Mouse (Mus musculus) forebrain, embryonic 13.5 days (tissue): ENCODE measurements around the gene Gm10118. TPM values are rescaled to one million over a fixed set of nuclear protein-coding genes. Genes with fewer than 3 reads are reported as not detected.

Experiments used
- ATAC-seq: fragments of 200-750 bp; cut with Nextera tagmentation; 2 replicates; pipeline ENCODE4 v1.8.0; 2017
- H3K27ac ChIP-seq: fragments of 300-500 bp; sonication (generic); 2 replicates; pipeline ENCODE4 v1.5.1; 2015; ENCODE audit warnings: inconsistent platforms, mild to moderate bottlenecking, moderate library complexity
- H3K27me3 ChIP-seq: fragments of 300-500 bp; sonication (generic); 2 replicates; pipeline ENCODE4 v1.6.1; 2015; ENCODE audit warnings: mild to moderate bottlenecking, inconsistent platforms
- H3K36me3 ChIP-seq: fragments of 300-500 bp; sonication (generic); 2 replicates; pipeline ENCODE4 v1.6.1; 2015; ENCODE audit warnings: mild to moderate bottlenecking, inconsistent platforms; ENCODE audit not compliant: poor library complexity, severe bottlenecking
- H3K4me1 ChIP-seq: fragments of 300-500 bp; sonication (generic); 2 replicates; pipeline ENCODE4 v1.6.1; 2015; ENCODE audit warnings: inconsistent platforms
- H3K4me2 ChIP-seq: fragments of 300-500 bp; sonication (generic); 2 replicates; pipeline ENCODE4 v1.6.1; 2015; ENCODE audit warnings: inconsistent platforms, mild to moderate bottlenecking, moderate library complexity
- H3K4me3 ChIP-seq: fragments of 300-500 bp; sonication (generic); 2 replicates; pipeline ENCODE4 v1.5.1; 2015; ENCODE audit warnings: mild to moderate bottlenecking, inconsistent platforms
- H3K9ac ChIP-seq: fragments of 300-500 bp; sonication (generic); 2 replicates; pipeline ENCODE4 v1.6.1; 2015; ENCODE audit warnings: mild to moderate bottlenecking, inconsistent platforms
- H3K9me3 ChIP-seq: fragments of 300-500 bp; sonication (generic); replicated peaks from 2 replicates; pipeline ENCODE4 v1.6.1; 2016; ENCODE audit warnings: inconsistent platforms
- WGBS: fragments of 180-500 bp; shearing (Covaris S2); methylation state at CpG from one replicate; pipeline ENCODE4 v1.1.7; 2015; 5-methylcytosine and 5-hydroxymethylcytosine counted together
- polyA plus RNA-seq: library from polyadenylated mRNA; unstranded; fragments of >200 nt; fragmentation: Nextera tagmentation; extraction: Ambion mirVana; gene quantifications from 2 replicates; pipeline ENCODE4 v1.2.1, GENCODE M21; 2015

Gene Gm10118
- polyA plus RNA-seq = 0.17 and 0.24 TPM in 2 replicates

DNA sequence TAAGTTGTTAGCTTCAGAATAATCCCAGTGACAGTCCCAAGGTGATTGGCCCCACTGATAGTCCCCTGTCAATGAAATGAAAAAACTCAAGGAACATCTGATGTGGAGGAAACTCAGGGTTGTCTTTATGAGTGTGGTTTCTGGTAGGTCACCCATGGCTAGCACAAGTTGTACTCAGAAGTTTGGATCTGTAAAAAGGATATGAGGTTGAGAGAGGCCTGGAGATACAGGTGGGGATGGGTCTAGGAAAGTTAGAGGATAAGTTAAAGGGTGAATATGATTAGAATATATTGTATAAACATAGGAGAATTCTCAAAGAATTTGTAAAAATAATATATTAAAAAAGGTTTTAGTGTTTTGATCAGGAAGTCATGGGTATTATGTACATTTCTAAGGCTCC is at the start of gene Gm10118:
TSS of gene Gm10118 (minus strand) at position 101 of the 400 bp plus-strand sequence.
- Histone ChIP-seq H3K4me1 (no peaks in the 10 kb centered on the region), H3K4me2 (no peak within 1 kb of the TSS), H3K27ac (no peak within 1 kb of the TSS), H3K27me3 (no peaks in the 10 kb centered on the region), H3K9me3 (no peaks in the 10 kb centered on the region), H3K4me3 (no peak within 1 kb of the TSS), H3K36me3 (no peaks in the 10 kb centered on the region), H3K9ac (no peak within 1 kb of the TSS)
- no peak for ATAC-seq

DNA sequence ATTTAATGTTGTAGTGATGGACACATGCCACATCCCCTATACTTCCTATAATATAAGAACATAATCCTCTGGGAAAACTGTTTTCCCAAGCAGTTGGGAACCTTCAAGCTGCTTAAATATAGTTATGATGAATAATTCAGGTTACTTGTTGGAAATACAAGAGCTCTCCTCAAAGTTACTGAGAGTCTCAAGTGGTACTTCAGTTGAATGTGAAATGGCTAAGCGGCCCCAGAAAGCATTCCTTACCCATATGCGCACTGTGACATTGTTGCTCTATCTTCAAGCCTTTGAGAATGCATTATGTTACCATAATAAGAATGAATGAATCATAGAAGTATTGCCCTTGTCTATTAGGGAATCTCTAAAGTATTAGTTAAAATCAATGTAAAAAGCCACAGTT is 45.1 kb upstream of the Gm10118 start:
- 0 out of 2 replicates have a peak, but pooled peaks cover 4% of the 10 kb centered on the region for H3K4me1 ChIP-seq
- H3K9me3 ChIP-seq = no peaks in the 10 kb centered on the region
- H3K4me3 ChIP-seq = no peak overlapping the region
- no peak for ATAC-seq
- WGBS = 87% methylated on average over 2 of the region's 2 CpGs
- H3K27ac ChIP-seq = no peak overlapping the region
- no peak overlapping the region for H3K9ac ChIP-seq
- H3K36me3 ChIP-seq = no peaks in the 10 kb centered on the region
- H3K4me2 ChIP-seq = no peak overlapping the region
- no peaks in the 10 kb centered on the region for H3K27me3 ChIP-seq

DNA sequence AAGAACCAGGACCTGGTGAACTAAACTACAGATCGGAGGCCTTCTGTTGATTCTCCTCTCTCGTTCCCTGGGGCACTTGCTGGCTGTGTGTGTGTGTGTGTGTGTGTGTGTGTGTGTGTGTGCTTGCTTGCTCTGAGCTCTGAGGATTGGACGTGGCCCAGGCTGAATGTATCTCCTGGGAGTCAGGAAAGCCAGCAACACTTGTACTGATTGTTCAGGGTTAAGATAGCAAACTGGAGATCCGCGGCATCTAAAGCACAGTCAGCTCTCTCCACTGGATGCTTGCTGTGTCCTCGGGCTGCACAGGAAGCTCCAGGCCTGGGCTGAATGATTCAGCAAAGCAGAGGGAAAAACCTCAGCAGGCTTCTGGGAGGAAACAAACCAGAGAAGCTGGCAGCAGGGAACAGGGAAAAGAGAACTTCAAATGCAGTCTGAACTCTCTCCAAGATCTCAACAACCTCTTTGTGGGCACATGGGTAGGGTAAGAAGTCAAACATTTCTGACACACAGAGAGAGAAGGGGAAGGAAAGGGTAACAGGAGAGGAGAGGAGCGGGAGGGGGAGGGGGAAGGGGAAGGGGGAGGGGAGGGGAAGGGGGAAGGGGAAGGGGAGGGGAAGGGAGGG is 27.2 kb upstream of the Gm10118 start:
- WGBS = 29% methylated on average over 6 of the region's 7 CpGs
- ATAC-seq = no peak

DNA sequence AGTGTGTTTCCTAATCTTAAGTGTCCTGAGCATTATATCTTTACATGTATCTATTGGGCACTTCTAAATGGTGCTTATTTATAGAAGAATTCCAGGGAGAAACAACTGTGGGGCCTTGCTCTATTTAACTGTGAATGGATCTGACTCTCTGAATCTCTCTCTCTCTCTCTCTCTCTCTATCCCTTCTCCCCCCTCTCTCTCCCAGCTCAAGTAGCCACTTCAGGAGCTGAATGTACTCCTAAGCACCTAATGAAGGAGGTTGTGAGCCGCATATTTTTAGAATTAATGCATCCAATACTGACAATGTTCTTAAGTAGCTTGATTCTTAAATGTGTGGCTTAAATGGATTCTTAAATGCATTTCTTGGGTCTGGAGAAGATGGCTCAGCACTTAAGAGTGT is 24.2 kb upstream of the Gm10118 start:
- WGBS = 71% methylated on average over 1 of the region's 1 CpGs
- no peaks in the 10 kb centered on the region for H3K4me1 ChIP-seq
- H3K27me3 ChIP-seq = no peaks in the 10 kb centered on the region
- H3K36me3 ChIP-seq = no peaks in the 10 kb centered on the region
- H3K27ac ChIP-seq = no peak overlapping the region
- ATAC-seq = no peak
- no peaks in the 10 kb centered on the region for H3K9me3 ChIP-seq
- no peak overlapping the region for H3K4me3 ChIP-seq
- H3K4me2 ChIP-seq = no peak overlapping the region
- H3K9ac ChIP-seq = no peak overlapping the region

More for the DNA sequence above, 27.2 kb upstream of the Gm10118 start:
- no peak overlapping the region for H3K9ac ChIP-seq
- no peak overlapping the region for H3K27ac ChIP-seq
- no peaks in the 10 kb centered on the region for H3K36me3 ChIP-seq
- no peaks in the 10 kb centered on the region for H3K27me3 ChIP-seq
- H3K4me1 ChIP-seq = no peaks in the 10 kb centered on the region
- H3K4me3 ChIP-seq = no peak overlapping the region
- no peaks in the 10 kb centered on the region for H3K9me3 ChIP-seq
- no peak overlapping the region for H3K4me2 ChIP-seq

DNA sequence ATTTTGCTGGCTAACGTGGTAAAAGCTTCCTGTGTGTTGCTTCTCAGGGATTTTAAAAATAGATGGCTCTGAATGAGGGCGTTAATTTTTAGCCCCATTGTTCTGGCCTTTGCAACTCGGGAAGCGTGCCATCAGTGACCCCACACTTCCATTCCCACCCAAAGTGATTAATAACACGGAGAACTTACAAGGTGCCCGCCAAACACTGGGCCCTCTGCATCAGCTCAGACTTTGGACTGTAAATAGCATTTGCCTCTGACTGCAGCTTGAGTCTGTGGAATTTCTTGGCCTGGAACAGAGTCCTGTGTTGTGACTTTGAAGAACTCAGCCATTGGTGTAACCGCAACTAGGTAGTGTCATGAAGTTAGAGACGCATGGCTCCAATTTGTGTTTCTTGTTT is 23.6 kb upstream of the Gm10118 start:
- Histone ChIP-seq H3K9ac (no peak overlapping the region), H3K27me3 (no peaks in the 10 kb centered on the region), H3K4me1 (0 out of 2 replicates have a peak, but pooled peaks cover 4% of the 10 kb centered on the region), H3K4me2 (no peak overlapping the region), H3K4me3 (no peak overlapping the region), H3K36me3 (no peaks in the 10 kb centered on the region), H3K9me3 (no peaks in the 10 kb centered on the region), H3K27ac (no peak overlapping the region)
- ATAC-seq = no peak
- WGBS = 60% methylated on average over 8 of the region's 8 CpGs

DNA sequence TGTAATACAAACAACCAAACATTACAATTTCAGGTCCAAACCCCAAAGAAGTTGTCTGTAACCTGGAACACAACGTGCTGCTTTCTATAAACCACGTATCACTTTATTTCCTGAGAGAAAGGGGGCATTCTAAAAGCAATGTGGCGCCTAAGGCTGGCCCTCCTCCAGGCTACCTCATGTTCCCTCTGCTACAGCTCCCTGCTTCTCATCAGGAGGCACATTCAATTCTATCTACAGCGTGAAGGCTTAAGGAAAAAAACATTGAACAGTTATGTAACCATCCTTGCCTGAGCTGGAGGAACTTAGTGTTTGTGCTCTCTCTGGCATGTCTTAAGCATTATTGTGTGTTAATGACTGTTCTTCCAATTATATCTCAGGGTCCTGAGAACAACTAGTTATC is 20.0 kb upstream of the Gm10118 start:
- ATAC-seq = no peak
- Histone ChIP-seq H3K27me3 (no peaks in the 10 kb centered on the region), H3K36me3 (no peaks in the 10 kb centered on the region), H3K27ac (no peak overlapping the region), H3K9ac (no peak overlapping the region), H3K4me1 (0 out of 2 replicates have a peak, but pooled peaks cover 4% of the 10 kb centered on the region), H3K4me2 (no peak overlapping the region), H3K4me3 (no peak overlapping the region), H3K9me3 (no peaks in the 10 kb centered on the region)
- WGBS = 74% methylated on average over 4 of the region's 4 CpGs

DNA sequence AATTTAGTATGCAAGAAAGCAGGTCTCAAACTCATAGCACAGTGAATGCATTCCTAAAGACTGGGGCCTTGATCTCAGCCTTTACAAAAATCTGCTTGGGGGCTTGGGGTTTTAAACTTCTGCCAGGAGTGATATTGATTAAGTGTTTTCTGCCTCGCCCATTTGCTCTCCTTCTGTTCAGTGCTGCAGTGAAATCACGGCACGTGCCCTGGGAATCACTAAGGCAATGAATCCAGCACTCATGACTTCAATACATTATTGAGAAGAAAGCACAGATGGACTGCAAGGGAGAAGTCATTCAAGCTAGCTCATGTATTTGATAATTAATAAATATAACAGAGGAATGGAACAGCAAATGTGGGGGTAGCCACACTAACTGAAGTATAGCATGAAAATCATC is 18.3 kb upstream of the Gm10118 start:
- 66% methylated on average over 3 of the region's 3 CpGs for WGBS

DNA sequence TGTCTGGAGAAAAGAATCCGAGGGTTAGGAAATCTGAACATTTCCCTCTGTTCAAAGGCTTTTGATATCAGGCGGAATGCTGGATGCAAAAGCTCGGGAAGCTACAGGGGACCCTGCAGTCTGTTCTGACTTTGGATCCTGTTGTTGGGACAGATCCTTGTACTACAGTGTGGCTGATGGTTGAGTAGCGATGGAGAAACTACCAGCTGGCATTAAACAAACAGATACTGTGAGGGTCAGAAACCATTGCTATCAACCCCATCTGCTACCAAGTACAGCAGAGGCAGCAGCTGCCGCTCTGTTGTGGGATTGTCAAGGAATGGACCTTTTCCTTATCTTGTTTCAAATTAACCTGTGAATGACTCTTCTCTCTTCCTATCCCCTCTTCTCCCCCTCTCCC is 6.7 kb upstream of the Gm10118 start:
- no peaks in the 10 kb centered on the region for H3K4me1 ChIP-seq
- H3K36me3 ChIP-seq = no peaks in the 10 kb centered on the region
- H3K27ac ChIP-seq = no peak overlapping the region
- H3K4me2 ChIP-seq = no peak overlapping the region
- ATAC-seq = peak; percentile 27; the same call in 1 of the 2 replicates
- 71% methylated on average over 5 of the region's 5 CpGs for WGBS
- H3K27me3 ChIP-seq = no peaks in the 10 kb centered on the region
- H3K4me3 ChIP-seq = no peak overlapping the region
- no peaks in the 10 kb centered on the region for H3K9me3 ChIP-seq
- no peak overlapping the region for H3K9ac ChIP-seq

More for the DNA sequence above, 18.3 kb upstream of the Gm10118 start:
- ATAC-seq = no peak
- no peaks in the 10 kb centered on the region for H3K36me3 ChIP-seq
- 0 out of 2 replicates have a peak, but pooled peaks cover 10% of the 10 kb centered on the region for H3K4me1 ChIP-seq
- H3K4me2 ChIP-seq = no peak overlapping the region
- H3K27me3 ChIP-seq = no peaks in the 10 kb centered on the region
- H3K4me3 ChIP-seq = no peak overlapping the region
- H3K9ac ChIP-seq = no peak overlapping the region
- no peak overlapping the region for H3K27ac ChIP-seq
- no peaks in the 10 kb centered on the region for H3K9me3 ChIP-seq

DNA sequence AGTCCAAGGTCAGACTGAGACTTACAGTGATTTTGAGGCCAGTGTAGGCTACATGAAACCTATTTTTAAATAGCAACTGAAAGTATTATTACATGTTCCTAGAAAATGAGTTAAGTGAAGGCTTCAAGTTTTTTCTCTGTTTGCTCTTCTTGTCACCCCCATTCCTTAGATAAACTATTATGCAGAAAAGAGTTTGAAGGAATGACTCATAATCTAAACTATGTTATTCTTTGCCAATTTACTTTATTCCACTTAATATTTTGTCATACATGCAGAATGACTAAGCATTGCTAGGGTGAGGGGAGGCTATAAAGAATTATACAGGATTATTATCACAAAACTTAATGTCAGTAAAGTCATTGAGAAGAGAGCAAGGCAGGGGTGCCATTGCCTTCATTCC is 18.4 kb downstream of the Gm10118 start:
- Histone ChIP-seq H3K27me3 (no peaks in the 10 kb centered on the region), H3K4me2 (no peak overlapping the region), H3K36me3 (no peaks in the 10 kb centered on the region), H3K4me3 (no peak overlapping the region), H3K9me3 (no peaks in the 10 kb centered on the region), H3K9ac (no peak overlapping the region), H3K27ac (no peak overlapping the region), H3K4me1 (no peaks in the 10 kb centered on the region)
- ATAC-seq = no peak

DNA sequence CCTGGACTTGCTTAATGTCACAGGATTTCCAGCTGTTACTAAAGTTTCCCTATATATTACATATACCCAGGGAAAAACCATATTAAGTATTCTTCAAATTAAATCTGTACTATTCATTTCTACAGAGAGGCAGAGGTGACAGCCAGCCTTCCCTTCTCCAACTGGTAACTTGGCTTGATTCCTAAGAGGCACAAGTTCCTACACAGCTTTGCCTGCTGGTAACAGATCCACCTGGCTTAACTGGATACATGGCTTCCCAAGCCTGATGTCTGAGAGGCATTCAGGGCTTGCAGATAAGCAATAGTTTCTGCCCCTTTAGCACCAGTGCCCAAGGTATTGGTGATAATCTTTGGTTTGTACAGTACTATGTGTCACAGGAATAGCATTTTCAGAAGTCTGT is 27.3 kb downstream of the Gm10118 start:
- Histone ChIP-seq H3K4me3 (no peak overlapping the region), H3K4me2 (no peak overlapping the region), H3K27me3 (no peaks in the 10 kb centered on the region), H3K4me1 (no peaks in the 10 kb centered on the region), H3K36me3 (no peaks in the 10 kb centered on the region), H3K9me3 (no peaks in the 10 kb centered on the region), H3K27ac (no peak overlapping the region), H3K9ac (no peak overlapping the region)
- ATAC-seq = no peak

DNA sequence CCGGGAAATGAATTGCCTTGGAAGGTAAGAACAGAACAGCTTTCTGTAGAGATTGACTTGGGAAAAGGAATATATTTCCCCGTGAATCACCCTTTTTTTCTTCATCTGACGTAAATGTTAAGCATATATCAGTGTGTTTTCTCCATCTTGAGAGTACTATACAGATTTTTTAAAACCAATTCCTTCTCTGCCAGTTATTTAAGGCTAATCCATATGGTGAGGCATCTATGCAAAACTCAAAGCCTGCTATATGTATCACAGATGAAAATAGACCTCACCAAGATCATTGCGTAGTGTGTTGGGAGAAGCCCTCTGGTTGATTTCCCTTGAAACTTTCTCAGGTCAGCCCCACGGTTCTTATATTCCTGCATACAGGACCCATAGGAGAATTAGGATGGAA is 32.6 kb downstream of the Gm10118 start:
- no peak for ATAC-seq
- Histone ChIP-seq H3K4me2 (no peak overlapping the region), H3K9me3 (no peaks in the 10 kb centered on the region), H3K36me3 (no peaks in the 10 kb centered on the region), H3K4me3 (no peak overlapping the region), H3K27me3 (no peaks in the 10 kb centered on the region), H3K27ac (no peak overlapping the region), H3K4me1 (no peaks in the 10 kb centered on the region), H3K9ac (no peak overlapping the region)
- 91% methylated on average over 5 of the region's 5 CpGs for WGBS

DNA sequence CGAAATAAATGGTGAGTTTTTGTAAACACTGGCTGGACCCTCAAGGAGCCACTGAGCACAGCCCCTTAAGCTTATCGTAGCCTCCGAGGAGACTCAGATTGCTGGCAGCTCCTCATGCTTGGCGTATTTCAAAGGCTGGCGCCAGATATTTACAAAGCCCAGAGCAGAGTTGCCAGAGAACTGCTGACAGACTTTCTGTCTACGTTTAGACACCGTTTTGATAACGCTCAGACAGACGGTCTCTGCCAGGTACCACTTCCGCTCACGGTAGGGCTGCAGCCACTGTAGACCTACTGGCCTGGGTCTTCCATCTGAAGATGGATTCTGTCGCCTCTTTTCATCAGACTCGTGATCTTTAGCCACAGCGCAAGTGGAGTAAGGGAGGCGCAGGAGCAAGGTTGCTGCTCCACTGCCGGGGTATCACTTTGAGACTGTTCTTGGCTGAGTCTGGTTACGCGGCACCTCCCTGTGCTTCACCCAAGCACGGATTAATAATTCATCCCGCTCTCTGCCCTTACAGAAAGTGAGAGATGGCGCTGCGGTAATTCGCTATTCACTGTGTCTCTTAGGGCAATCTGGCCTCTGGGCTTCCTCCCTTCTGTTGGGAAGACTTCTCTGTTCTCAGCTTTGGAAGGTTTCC is 40.7 kb downstream of the Gm10118 start:
- no peaks in the 10 kb centered on the region for H3K4me1 ChIP-seq
- no peak overlapping the region for H3K4me2 ChIP-seq
- H3K4me3 ChIP-seq = no peak overlapping the region
- no peak overlapping the region for H3K9ac ChIP-seq
- H3K27me3 ChIP-seq = no peaks in the 10 kb centered on the region
- H3K36me3 ChIP-seq = no peaks in the 10 kb centered on the region
- WGBS = 88% methylated on average over 23 of the region's 23 CpGs
- no peaks in the 10 kb centered on the region for H3K9me3 ChIP-seq
- peak; percentile 24; the same call in 1 of the 2 replicates for ATAC-seq
- H3K27ac ChIP-seq = no peak overlapping the region

DNA sequence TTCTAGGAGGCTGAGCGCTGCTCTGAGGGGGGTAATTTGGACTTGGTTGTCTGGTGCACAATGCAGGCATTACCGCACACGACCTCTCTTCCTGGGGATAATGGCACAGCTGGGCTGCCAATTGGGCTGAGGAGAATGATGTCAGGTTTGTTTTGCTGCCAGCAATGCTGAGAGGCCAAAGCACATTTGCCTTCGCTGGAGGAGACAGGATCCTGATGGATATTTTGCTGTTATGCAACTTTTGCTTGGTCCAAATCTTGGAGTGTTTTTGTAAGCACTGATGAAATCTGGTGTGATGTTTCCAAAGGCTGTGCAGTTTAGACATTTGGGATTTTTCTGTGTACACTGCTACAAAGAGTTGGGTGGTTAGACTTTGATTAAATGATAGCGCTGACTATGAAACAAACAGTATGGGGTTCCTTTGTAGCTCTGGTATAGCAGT is 46.8 kb downstream of the Gm10118 start:
- WGBS = 47% methylated on average over 5 of the region's 5 CpGs
- no peak overlapping the region for H3K9ac ChIP-seq
- ATAC-seq = peak; percentile 84
- no peaks in the 10 kb centered on the region for H3K27me3 ChIP-seq
- no peaks in the 10 kb centered on the region for H3K36me3 ChIP-seq
- no peak overlapping the region for H3K4me3 ChIP-seq
- H3K9me3 ChIP-seq = no peaks in the 10 kb centered on the region
- no peak overlapping the region for H3K4me2 ChIP-seq
- H3K4me1 ChIP-seq = 0 out of 2 replicates have a peak, but pooled peaks cover 7% of the 10 kb centered on the region
- H3K27ac ChIP-seq = no peak overlapping the region
